Mouse (Mus musculus) testis, adult 2 months (tissue): ENCODE measurements around the gene Med24. TPM values are rescaled to one million over a fixed set of nuclear protein-coding genes. Genes with fewer than 3 reads are reported as not detected.
"Not testable (repeated sequence)": the region's sequence is repeated elsewhere in the genome, so short reads cannot be mapped to it uniquely, and the experiment has no call there.

Source experiments
- H3K27ac ChIP-seq: fragments of 200-500 bp; 2 replicates; pipeline ENCODE4 v1.5.1; 2012; ENCODE audit warnings: low read depth, low read length; ENCODE audit not compliant: control insufficient read depth, insufficient read depth
- H3K27me3 ChIP-seq: fragments of 200-500 bp; 2 replicates; pipeline ENCODE4 v1.6.1; 2012; ENCODE audit warnings: mild to moderate bottlenecking, low read length, moderate library complexity; ENCODE audit not compliant: control insufficient read depth, insufficient read depth
- H3K36me3 ChIP-seq: fragments of 200-500 bp; 2 replicates; pipeline ENCODE4 v1.6.1; 2012; ENCODE audit warnings: mild to moderate bottlenecking, low read length; ENCODE audit not compliant: control insufficient read depth, insufficient read depth
- H3K4me1 ChIP-seq: fragments of 200-500 bp; 2 replicates; pipeline ENCODE4 v1.6.1; 2012; ENCODE audit warnings: low read length; ENCODE audit not compliant: control insufficient read depth, insufficient read depth
- H3K4me3 ChIP-seq: fragments of 200-500 bp; 2 replicates; pipeline ENCODE4 v1.5.1; 2012; ENCODE audit warnings: low read depth, mild to moderate bottlenecking, low read length, moderate library complexity, mixed read lengths; ENCODE audit not compliant: control insufficient read depth
- CTCF ChIP-seq: fragments of 200-500 bp; IDR thresholded peaks from 2 replicates; pipeline ENCODE4 v1.5.1; 2012; ENCODE audit warnings: low read depth, mild to moderate bottlenecking, inconsistent platforms, low read length, moderate library complexity; ENCODE audit not compliant: control insufficient read depth, insufficient read depth, insufficient replicate concordance
- POLR2A ChIP-seq: fragments of 200-500 bp; IDR thresholded peaks from 2 replicates; pipeline ENCODE4 v1.6.1; 2012; ENCODE audit warnings: low read depth, mild to moderate bottlenecking, inconsistent platforms, low read length, moderate library complexity; ENCODE audit not compliant: control insufficient read depth
- polyA plus RNA-seq: library from polyadenylated mRNA; depleted of rRNA; stranded (reverse); fragments of >200 nt; gene quantifications from 2 replicates; pipeline ENCODE4 v1.2.3, GENCODE M21; 2012

The Med24 gene
- polyA plus RNA-seq, 1 experiment, result 96.6 TPM

- Histone ChIP-seq H3K27ac (peak overlapping the region; percentile 48), H3K36me3 (peaks cover 1% of the 10 kb centered on the region; the same call in 1 of the 2 replicates), H3K4me1 (no peaks in the 10 kb centered on the region; the same call in 1 of the 2 replicates), H3K27me3 (no peaks in the 10 kb centered on the region), H3K4me3 (no peak overlapping the region)
- no peak for TF ChIP-seq CTCF
- TF ChIP-seq POLR2A, result no peak
Observed at GRCm38 (mm10) chr11:98721458-98722226, 7.6 kb downstream of the Med24 start.

- no peak for TF ChIP-seq CTCF
- TF ChIP-seq POLR2A, result no peak
- no peak overlapping the region for H3K27ac ChIP-seq
- H3K36me3 ChIP-seq, result peaks cover 1% of the 10 kb centered on the region; the same call in 1 of the 2 replicates
- H3K4me3 ChIP-seq, result no peak overlapping the region
- no peaks in the 10 kb centered on the region; the same call in 1 of the 2 replicates for H3K4me1 ChIP-seq
- no peaks in the 10 kb centered on the region for H3K27me3 ChIP-seq
Observed at GRCm38 (mm10) chr11:98720756-98721155, 8.5 kb downstream of the Med24 start.

GRCm38 (mm10) chr11:98717904-98718303 lies 11.3 kb downstream of the Med24 start:
- no peaks in the 10 kb centered on the region; the same call in 1 of the 2 replicates for H3K4me1 ChIP-seq
- no peak overlapping the region for H3K27ac ChIP-seq
- no peak overlapping the region for H3K4me3 ChIP-seq
- no peaks in the 10 kb centered on the region for H3K27me3 ChIP-seq
- no peaks in the 10 kb centered on the region; the same call in 1 of the 2 replicates for H3K36me3 ChIP-seq
- TF ChIP-seq CTCF (peak; percentile 83), POLR2A (no peak)

GRCm38 (mm10) chr11:98715946-98716345 lies 13.3 kb downstream of the Med24 start:
- H3K4me1 ChIP-seq, result no peaks in the 10 kb centered on the region
- no peaks in the 10 kb centered on the region; the same call in none of the 2 replicates for H3K36me3 ChIP-seq
- H3K27ac ChIP-seq, result no peak overlapping the region
- H3K27me3 ChIP-seq, result no peaks in the 10 kb centered on the region
- no peak overlapping the region for H3K4me3 ChIP-seq
- TF ChIP-seq CTCF, result no peak
- no peak for TF ChIP-seq POLR2A

- H3K27ac ChIP-seq, result no peak overlapping the region
- H3K36me3 ChIP-seq, result no peaks in the 10 kb centered on the region; the same call in none of the 2 replicates
- no peaks in the 10 kb centered on the region for H3K27me3 ChIP-seq
- TF ChIP-seq POLR2A (no peak), CTCF (no peak)
- no peaks in the 10 kb centered on the region for H3K4me1 ChIP-seq
- no peak overlapping the region for H3K4me3 ChIP-seq
Observed at GRCm38 (mm10) chr11:98713703-98714102, 15.5 kb downstream of the Med24 start.

GRCm38 (mm10) chr11:98712009-98712408 lies 17.2 kb downstream of the Med24 start:
- H3K27ac ChIP-seq, H3K36me3 ChIP-seq, H3K27me3 ChIP-seq, H3K4me3 ChIP-seq, H3K4me1 ChIP-seq: not testable (repeated sequence)

GRCm38 (mm10) chr11:98711046-98711434 lies 18.2 kb downstream of the Med24 start:
- H3K4me3 ChIP-seq, result no peak overlapping the region
- no peaks in the 10 kb centered on the region; the same call in 1 of the 2 replicates for H3K4me1 ChIP-seq
- H3K27me3 ChIP-seq, result no peaks in the 10 kb centered on the region
- no peak for TF ChIP-seq POLR2A
- no peak for TF ChIP-seq CTCF
- H3K27ac ChIP-seq, result no peak overlapping the region
- H3K36me3 ChIP-seq, result no peaks in the 10 kb centered on the region; the same call in none of the 2 replicates

- Histone ChIP-seq H3K4me1 (no peaks in the 10 kb centered on the region; the same call in 1 of the 2 replicates), H3K27ac (no peak overlapping the region), H3K36me3 (no peaks in the 10 kb centered on the region; the same call in none of the 2 replicates), H3K27me3 (no peaks in the 10 kb centered on the region), H3K4me3 (no peak overlapping the region)
- peak; percentile 90; the same call in 1 of the 2 replicates for TF ChIP-seq CTCF
- TF ChIP-seq POLR2A, result no peak
Observed at GRCm38 (mm10) chr11:98710416-98711045, 18.7 kb downstream of the Med24 start.
